Mouse (Mus musculus) urinary bladder, adult 2 months (tissue): ENCODE measurements around the gene Zmym2. TPM values are rescaled to one million over a fixed set of nuclear protein-coding genes. Genes with fewer than 3 reads are reported as not detected.

Source experiments
- DNase-seq: peaks from one replicate; pipeline ENCODE4 v3.0.0; 2022; ENCODE audit warnings: low spot score
- polyA plus RNA-seq: library from polyadenylated mRNA; depleted of rRNA; stranded (reverse); fragments of >200 nt; gene quantifications from 2 replicates; pipeline ENCODE4 v1.2.3, GENCODE M21; 2012; rRNA removed

Zmym2 gene
- polyA plus RNA-seq, 1 experiment: 31.5 TPM

DNA sequence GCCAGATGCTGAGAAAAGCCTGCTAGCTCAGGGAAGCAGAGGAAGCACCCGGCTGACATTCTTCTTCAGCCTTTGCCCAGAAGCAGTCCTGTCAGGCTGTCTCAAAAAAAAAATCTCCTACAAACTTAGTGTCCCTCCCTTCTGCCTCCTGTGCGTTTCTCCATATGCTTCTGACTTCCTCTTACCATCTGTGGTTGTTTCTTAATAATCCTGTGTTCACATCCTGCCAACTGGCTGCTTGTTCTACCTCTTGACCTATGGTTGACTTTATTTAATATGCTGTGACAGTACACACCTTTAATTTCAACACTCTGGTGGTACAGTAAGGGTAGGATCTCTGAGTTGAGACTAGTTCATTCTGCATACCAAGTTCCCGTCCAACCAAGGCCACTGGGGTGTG is 32.1 kb downstream of the Zmym2 start:
- no peak for DNase-seq

DNA sequence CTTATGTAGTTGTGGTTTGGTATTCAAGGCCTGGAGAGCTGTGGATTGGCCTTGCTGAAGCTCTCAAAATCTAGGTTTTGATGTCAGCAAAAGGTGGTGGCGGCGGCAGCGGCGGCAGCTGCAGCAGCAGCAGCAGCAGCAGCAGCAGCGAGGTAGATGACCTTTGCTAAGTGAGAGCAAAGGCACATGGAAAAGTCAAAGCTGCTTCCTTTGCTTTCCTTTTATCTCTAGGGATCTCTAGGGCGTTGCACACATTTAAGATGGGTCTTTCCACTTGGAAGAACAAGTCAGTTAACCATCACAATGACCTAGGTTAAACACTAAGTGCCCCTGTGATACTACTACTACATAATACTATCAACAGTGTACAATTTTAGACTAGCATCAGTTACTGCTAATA is 49.0 kb downstream of the Zmym2 start:
- no peak for DNase-seq

DNA sequence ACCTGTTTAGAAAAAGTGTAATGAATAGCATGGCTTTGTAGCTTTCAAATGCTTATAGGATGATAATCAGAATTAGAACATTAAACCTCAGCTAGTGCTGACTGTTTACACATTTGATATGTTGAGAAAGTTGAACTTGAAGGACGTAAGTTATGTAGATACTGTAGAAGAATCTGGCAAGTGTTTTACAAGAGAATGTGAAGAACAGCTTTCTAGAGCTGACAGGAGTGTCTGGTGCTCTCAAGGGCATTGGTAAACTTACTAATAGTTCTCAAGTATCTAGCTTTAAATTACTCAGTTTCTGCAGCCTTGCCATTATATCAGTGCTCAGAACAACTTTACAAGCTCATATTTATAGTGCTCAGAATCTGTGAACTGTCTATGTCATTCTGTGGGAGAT is 53.5 kb downstream of the Zmym2 start:
- DNase-seq: no peak

DNA sequence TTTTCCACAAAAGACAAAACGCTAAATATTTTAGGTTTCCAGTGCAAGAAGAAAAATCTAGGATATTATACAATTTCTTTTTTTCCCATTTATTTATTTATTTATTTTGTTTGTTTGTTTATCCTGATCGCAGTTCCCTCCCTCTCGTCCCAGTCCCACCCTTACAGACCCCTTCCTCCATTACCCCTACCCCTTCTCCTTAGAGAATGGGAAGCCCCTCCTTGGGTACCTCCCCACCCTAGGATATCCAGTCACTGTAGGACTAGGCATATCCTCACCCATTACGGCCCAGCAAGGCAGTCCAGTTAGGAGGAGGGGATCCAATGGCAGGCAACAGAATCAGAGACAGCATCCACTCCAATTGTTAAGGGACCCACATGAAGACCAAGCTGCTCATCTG is 66.5 kb downstream of the Zmym2 start:
- no peak for DNase-seq

DNA sequence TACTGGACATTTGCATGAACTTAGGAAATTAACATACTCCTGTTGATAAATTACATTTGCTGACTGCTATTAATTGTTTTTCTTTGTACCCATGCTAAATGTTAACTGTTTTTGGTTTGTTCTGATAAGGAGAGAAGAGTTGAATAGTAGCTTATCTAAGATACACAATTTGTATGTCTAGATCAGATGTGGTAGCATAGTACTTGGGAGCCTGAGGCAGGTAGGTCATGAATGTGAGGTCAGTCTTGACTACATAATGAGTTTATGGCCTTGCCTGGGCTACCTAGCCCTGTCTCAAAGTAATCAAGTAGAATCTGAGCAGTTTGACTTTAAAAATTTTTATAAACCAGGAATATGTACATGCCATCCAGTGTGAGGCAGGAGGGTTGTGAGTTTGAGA is 67.9 kb downstream of the Zmym2 start:
- DNase-seq: no peak

DNA sequence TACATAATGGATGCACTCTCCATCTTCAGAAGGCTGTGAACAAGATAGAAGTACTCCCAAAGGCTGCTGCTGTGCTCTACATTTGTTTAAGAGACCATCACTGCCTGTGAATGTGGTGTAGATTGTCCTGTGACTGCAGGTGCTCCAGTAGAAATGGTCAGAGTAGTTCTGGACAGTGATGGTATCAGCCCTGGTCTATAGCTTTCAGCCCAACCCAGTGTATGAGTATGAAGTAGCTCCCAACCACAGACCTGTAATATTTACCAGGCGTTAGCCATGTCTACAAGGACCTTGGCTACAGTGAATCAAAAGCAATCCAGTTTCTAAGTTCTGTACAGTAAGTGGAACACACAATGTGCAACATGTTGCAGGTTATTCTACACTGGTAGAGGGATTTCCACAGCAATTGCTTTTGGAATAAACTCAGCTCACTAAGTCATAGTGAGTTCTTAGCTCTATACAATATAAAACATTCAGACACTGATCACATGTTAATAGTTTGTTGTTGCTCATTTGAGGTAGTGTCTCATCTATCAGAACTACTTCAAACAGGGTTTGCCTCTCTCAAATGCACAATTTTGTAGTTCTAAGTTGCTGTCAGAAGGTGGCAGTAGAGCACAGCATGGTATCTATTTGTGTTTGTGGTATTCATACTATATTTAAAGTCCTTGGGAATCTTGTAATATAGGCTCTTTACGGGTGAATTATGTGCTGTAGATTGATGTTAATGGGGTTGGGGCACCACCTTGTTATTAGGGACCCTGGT is 77.7 kb downstream of the Zmym2 start:
- DNase-seq: no peak

DNA sequence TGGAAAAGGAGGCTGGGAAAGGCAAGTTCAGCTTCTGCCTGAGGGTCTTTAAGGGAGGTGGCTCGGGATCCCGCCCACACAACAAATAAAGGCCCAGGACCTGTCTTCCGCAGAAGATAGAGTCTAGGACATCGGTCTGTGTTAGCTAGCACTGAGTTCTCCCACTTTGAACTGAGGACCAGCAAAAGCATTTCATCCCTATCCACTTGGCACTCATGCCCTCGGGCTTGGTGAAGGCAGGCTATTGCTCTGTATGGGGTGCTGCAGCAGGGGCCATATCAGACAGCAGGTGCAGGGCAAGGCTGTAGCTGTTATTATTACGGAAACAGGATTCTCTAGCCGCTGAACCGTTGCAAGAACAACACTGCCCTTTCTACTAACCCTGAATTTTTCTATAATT is 83.2 kb downstream of the Zmym2 start:
- no peak for DNase-seq

DNA sequence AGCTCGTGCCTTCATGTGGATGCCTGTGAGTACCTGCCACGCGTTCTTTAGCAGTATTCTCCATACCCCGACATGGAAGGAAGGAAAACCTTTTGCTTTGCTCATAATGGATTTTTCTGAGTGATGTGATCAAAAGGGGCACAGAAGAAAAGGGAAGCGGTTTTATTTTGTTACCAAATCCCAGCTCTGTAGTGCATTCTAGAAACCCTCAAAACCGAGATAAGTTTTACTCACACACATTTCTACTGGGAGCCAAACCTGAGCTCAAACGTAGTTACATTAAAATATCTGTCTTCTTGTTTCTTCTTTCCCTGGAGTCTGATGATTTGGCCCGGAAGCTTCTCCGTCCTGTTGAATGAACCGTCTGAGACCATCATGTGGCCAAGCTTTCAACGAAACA is 83.7 kb downstream of the Zmym2 start:
- no peak for DNase-seq

DNA sequence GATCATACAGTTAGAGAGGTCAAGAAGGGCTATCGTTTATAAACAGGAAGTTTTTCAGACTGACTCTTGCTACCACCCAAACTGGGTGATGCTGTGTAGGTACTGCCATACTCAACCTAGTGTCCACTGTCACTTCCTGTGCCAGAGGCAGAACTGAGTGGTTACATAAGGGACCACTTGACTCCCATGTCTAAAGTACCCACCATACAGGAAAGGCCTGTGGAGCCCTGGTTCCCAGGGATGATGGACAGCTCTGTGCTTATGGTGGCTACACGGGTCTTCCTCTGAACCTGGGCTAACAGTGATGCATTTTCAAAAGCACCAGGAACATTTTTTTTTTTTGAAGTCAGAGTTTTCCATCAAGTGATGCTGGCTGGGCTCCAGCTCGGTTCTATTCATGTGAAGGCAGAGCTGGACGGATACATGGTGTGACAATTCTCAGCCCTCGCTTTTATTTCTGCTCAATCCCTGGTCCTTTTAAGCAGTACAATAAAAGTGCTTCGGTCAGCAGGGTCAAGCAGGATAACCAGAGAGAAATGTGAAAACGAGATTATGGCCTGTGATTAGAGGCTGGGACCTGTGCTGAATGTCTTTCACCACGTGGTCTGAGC is 91.7 kb downstream of the Zmym2 start:
- DNase-seq: no peak

DNA sequence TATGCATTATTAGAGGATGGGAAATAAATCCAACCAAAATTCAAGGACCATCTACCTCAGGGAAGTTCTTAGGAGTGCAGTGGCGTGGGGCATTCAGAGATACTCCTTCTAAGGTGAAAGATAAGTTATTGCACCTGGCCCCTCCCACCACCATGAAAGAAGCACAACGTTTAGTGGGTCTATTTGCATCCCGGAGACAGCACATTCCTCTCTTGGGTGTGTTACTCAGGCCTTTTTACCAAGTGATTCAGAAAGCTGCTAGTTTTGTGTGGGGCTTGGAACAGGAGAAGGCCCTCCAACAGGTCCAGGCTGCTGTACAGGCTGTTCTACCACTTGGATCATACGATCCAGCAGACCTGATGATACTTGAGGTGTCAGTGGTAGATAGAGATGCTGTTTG is 102.2 kb downstream of the Zmym2 start:
- DNase-seq: no peak

Other genes starting within 250 kb of the Zmym2 start
- gene Mphosph8, start 218.4 kb upstream of the Zmym2 start, polyA plus RNA-seq: 18.1 and 19.3 TPM in 2 replicates
- 15.6 and 19.8 TPM in 2 replicates for gene Pspc1, start 108.3 kb upstream of the Zmym2 start, polyA plus RNA-seq
- gene Zmym5, start 74.9 kb upstream of the Zmym2 start, polyA plus RNA-seq: 37.0 and 38.2 TPM in 2 replicates
- not detected in 2 replicates for gene Gja3, start 171.4 kb downstream of the Zmym2 start, polyA plus RNA-seq
- gene Gjb2, start 218.0 kb downstream of the Zmym2 start, polyA plus RNA-seq: 6.4 and 6.5 TPM in 2 replicates
- gene Gm4491, start 229.2 kb downstream of the Zmym2 start, polyA plus RNA-seq: 0.12 TPM in 1 of 2 replicates, not detected in the other
- gene Gjb6, start 247.0 kb downstream of the Zmym2 start, polyA plus RNA-seq: 55.0 and 56.2 TPM in 2 replicates